Mouse (Mus musculus) midbrain, embryonic 15.5 days (tissue): ENCODE data around the gene Ndufa13. TPM values are rescaled to one million over a fixed set of nuclear protein-coding genes. Genes with fewer than 3 reads are reported as not detected.

ENCODE experiments used
- ATAC-seq: fragments of 200-750 bp; cut with Nextera tagmentation; replicated peaks from 2 replicates; pipeline ENCODE4 v1.8.0; 2017; ENCODE audit warnings: moderate TSS enrichment
- H3K27ac ChIP-seq: fragments of 300-500 bp; sonication (generic); 2 replicates; pipeline ENCODE4 v1.5.1; 2015; ENCODE audit warnings: mild to moderate bottlenecking, inconsistent platforms
- H3K27me3 ChIP-seq: fragments of 300-500 bp; sonication (generic); replicated peaks from 2 replicates; pipeline ENCODE4 v1.6.1; 2015; ENCODE audit warnings: inconsistent platforms
- H3K36me3 ChIP-seq: fragments of 300-500 bp; sonication (generic); replicated peaks from 2 replicates; pipeline ENCODE4 v1.6.1; 2015; ENCODE audit warnings: inconsistent platforms
- H3K4me1 ChIP-seq: fragments of 300-500 bp; sonication (generic); 2 replicates; pipeline ENCODE4 v1.6.1; 2015; ENCODE audit warnings: inconsistent platforms
- H3K4me2 ChIP-seq: fragments of 300-500 bp; sonication (generic); 2 replicates; pipeline ENCODE4 v1.6.1; 2015; ENCODE audit warnings: inconsistent platforms, mild to moderate bottlenecking, moderate library complexity
- H3K4me3 ChIP-seq: fragments of 300-500 bp; sonication (generic); 2 replicates; pipeline ENCODE4 v1.5.1; 2015; ENCODE audit warnings: mild to moderate bottlenecking, inconsistent platforms
- H3K9ac ChIP-seq: fragments of 300-500 bp; sonication (generic); 2 replicates; pipeline ENCODE4 v1.6.1; 2015; ENCODE audit warnings: mild to moderate bottlenecking, inconsistent platforms
- H3K9me3 ChIP-seq: fragments of 300-500 bp; sonication (generic); 2 replicates; pipeline ENCODE4 v1.6.1; 2016; ENCODE audit warnings: inconsistent platforms
- WGBS: fragments of 180-500 bp; shearing (Covaris S2); methylation state at CpG from one replicate; pipeline ENCODE4 v1.1.7; 2015; ENCODE audit warnings: mixed read lengths; 5-methylcytosine and 5-hydroxymethylcytosine counted together
- polyA plus RNA-seq: library from polyadenylated mRNA; unstranded; fragments of >200 nt; fragmentation: Nextera tagmentation; extraction: Ambion mirVana; gene quantifications from 2 replicates; pipeline ENCODE4 v1.2.1, GENCODE M21; 2015

Ndufa13 gene
- polyA plus RNA-seq, 1 experiment from 2014 or later: 172 TPM

DNA sequence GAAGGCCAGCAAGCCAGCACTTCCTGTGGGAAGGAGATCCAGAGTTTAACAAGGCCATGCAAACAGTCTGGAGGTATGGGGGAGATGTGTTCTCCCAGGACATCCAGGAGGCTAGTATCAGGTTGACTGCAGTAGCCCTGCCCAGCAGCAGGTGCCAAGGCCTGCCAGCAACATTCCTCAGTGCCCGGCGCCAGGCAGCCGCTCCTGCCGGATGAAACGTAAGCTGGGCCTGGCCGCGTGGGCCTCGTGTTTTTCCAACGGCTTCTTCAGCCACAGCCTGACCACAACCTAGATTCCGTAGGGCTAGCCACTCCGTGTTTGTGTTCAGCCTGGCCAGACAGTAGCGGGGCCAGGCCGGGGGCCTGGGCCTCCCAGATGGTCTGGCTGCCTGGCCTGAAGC is 27.7 kb downstream of the Ndufa13 start:
- peaks cover 7% of the 10 kb centered on the region for H3K27me3 ChIP-seq
- no peaks in the 10 kb centered on the region for H3K9me3 ChIP-seq
- H3K27ac ChIP-seq: no peak overlapping the region
- no peak overlapping the region for H3K9ac ChIP-seq
- no peak overlapping the region for H3K4me3 ChIP-seq
- H3K4me2 ChIP-seq: no peak overlapping the region
- no peak for ATAC-seq
- no peaks in the 10 kb centered on the region for H3K4me1 ChIP-seq
- 86% methylated on average over 13 of the region's 13 CpGs for WGBS
- H3K36me3 ChIP-seq: no peaks in the 10 kb centered on the region; the same call in 1 of the 2 replicates

- no peaks in the 10 kb centered on the region; the same call in 1 of the 2 replicates for H3K36me3 ChIP-seq
- WGBS: 11% methylated on average over 9 of the region's 9 CpGs
- ATAC-seq: no peak
- peaks cover 2% of the 10 kb centered on the region for H3K27me3 ChIP-seq
- no peak overlapping the region for H3K4me3 ChIP-seq
- H3K4me2 ChIP-seq: no peak overlapping the region
- no peak overlapping the region for H3K27ac ChIP-seq
- no peaks in the 10 kb centered on the region for H3K9me3 ChIP-seq
- H3K9ac ChIP-seq: no peak overlapping the region
- no peaks in the 10 kb centered on the region for H3K4me1 ChIP-seq
These were observed 28.2 kb downstream of the Ndufa13 start for GRCm38 (mm10) chr8:69874155-69874554.

DNA sequence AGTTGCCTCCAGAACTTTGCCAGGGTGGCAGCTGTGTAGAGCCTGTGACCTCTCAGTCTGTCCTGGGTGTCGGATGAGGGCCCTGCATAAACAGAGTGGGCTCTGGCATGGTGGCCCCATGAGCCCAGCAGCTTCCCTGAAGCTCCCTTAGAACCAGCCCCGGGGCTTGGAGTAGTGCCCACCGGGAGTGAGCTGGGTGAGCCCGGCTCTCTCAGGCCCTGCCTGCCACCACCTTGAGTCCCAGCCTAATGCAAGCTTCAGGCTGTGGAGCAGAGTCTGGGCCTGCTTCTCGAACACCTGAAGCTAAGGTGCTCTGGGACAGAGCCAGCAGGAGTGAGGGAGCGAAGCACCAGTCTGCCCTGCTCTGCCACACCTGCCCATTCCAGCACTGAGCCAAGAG is 31.5 kb downstream of the Ndufa13 start:
- Histone ChIP-seq H3K27ac (no peak overlapping the region), H3K4me2 (no peak overlapping the region), H3K36me3 (no peaks in the 10 kb centered on the region; the same call in 1 of the 2 replicates), H3K4me3 (no peak overlapping the region), H3K9ac (no peak overlapping the region), H3K9me3 (no peaks in the 10 kb centered on the region), H3K27me3 (no peaks in the 10 kb centered on the region), H3K4me1 (no peaks in the 10 kb centered on the region)
- ATAC-seq: no peak
- WGBS: 85% methylated on average over 6 of the region's 6 CpGs

GRCm38 (mm10) chr8:69870003-69870765 is 32.2 kb downstream of the Ndufa13 start:
- Histone ChIP-seq H3K27ac (no peak overlapping the region), H3K9me3 (no peaks in the 10 kb centered on the region), H3K4me3 (no peak overlapping the region), H3K4me1 (no peaks in the 10 kb centered on the region), H3K36me3 (no peaks in the 10 kb centered on the region; the same call in 1 of the 2 replicates), H3K27me3 (no peaks in the 10 kb centered on the region), H3K4me2 (no peak overlapping the region), H3K9ac (no peak overlapping the region)
- no peak for ATAC-seq
- 85% methylated on average over 11 of the region's 11 CpGs for WGBS

- Histone ChIP-seq H3K36me3 (peaks cover 3% of the 10 kb centered on the region; the same call in 1 of the 2 replicates), H3K9me3 (no peaks in the 10 kb centered on the region), H3K27me3 (no peaks in the 10 kb centered on the region), H3K4me2 (no peak overlapping the region), H3K4me1 (no peaks in the 10 kb centered on the region), H3K4me3 (no peak overlapping the region), H3K9ac (no peak overlapping the region), H3K27ac (no peak overlapping the region)
- WGBS: 81% methylated on average over 5 of the region's 5 CpGs
- ATAC-seq: no peak
These were observed 34.5 kb downstream of the Ndufa13 start for GRCm38 (mm10) chr8:69867696-69868326.

DNA sequence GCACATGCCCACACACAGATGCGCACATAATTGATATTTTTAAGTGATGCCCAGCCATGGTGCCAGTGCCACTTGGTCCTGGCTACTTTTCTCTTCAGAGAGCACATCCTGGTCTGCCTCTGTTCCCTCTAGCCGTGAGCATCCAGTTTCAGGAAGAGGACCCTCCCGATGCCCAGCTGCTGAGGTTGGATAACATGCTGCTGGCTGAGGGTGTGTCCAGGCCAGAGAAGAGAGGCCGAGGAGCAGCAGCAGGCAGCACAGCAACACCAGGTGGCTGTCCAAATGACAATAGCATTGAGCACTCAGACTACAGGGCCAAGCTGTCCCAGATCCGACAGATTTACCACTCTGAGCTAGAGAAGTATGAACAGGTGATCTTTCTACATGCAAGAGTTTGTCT is 38.2 kb downstream of the Ndufa13 start:
- no peak overlapping the region for H3K27ac ChIP-seq
- H3K36me3 ChIP-seq: peaks cover 8% of the 10 kb centered on the region; the same call in 1 of the 2 replicates
- no peak for ATAC-seq
- no peaks in the 10 kb centered on the region for H3K4me1 ChIP-seq
- no peaks in the 10 kb centered on the region for H3K27me3 ChIP-seq
- 83% methylated on average over 5 of the region's 5 CpGs for WGBS
- H3K9ac ChIP-seq: no peak overlapping the region
- H3K9me3 ChIP-seq: no peaks in the 10 kb centered on the region
- no peak overlapping the region for H3K4me3 ChIP-seq
- no peak overlapping the region for H3K4me2 ChIP-seq

GRCm38 (mm10) chr8:69863387-69864020 is 38.9 kb downstream of the Ndufa13 start:
- ATAC-seq: no peak
- H3K4me3 ChIP-seq: no peak overlapping the region
- H3K27ac ChIP-seq: no peak overlapping the region
- no peaks in the 10 kb centered on the region for H3K27me3 ChIP-seq
- H3K9me3 ChIP-seq: no peaks in the 10 kb centered on the region
- no peaks in the 10 kb centered on the region for H3K4me1 ChIP-seq
- WGBS: 94% methylated on average over 5 of the region's 5 CpGs
- peaks cover 8% of the 10 kb centered on the region; the same call in 1 of the 2 replicates for H3K36me3 ChIP-seq
- no peak overlapping the region for H3K9ac ChIP-seq
- no peak overlapping the region for H3K4me2 ChIP-seq

DNA sequence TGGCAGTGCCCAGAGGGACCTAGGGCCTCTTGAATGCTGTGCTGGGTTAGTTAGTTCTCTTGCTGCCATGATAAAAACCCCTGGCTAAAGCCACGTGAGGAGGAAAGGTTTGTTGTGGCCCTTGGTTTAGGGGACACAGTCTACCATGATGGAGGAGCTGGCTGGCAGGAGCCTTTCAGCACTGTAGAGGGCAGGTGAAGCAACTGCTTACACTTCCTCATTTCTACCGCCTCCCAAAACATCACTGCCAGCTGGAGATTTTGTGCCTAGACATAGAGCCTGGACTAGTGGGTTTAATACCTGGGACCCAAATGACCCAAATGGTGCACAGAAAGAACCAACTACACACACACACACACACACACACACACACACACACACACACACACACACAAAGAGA is 41.1 kb downstream of the Ndufa13 start:
- Histone ChIP-seq H3K4me2 (no peak overlapping the region), H3K9me3 (no peaks in the 10 kb centered on the region), H3K36me3 (peaks cover 8% of the 10 kb centered on the region; the same call in 1 of the 2 replicates), H3K27ac (no peak overlapping the region), H3K4me1 (no peaks in the 10 kb centered on the region), H3K27me3 (no peaks in the 10 kb centered on the region), H3K4me3 (no peak overlapping the region), H3K9ac (no peak overlapping the region)
- WGBS: 67% methylated on average over 2 of the region's 2 CpGs
- ATAC-seq: no peak

DNA sequence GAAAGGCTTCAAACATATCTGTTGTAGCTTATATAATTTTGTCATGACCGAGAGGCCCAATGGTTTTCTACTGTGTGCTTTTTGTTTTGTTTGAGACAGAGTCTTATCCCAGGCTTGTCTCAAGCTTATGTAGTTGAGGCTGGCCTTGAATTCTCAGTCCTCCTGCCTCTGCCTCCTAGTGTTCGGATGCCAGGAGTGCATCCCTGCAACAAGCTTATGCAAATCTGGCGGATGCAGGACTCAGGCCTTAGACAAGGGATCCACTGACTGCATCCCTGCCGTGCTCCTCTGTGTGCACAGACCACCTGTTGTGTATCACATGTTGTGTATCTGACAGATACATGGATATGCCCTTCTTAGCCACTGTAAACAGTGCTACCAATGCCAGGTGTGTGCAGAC is 41.6 kb downstream of the Ndufa13 start:
- no peak overlapping the region for H3K4me3 ChIP-seq

GRCm38 (mm10) chr8:69853869-69854268 is 48.5 kb downstream of the Ndufa13 start:
- H3K4me2 ChIP-seq: no peak overlapping the region
- H3K4me1 ChIP-seq: no peaks in the 10 kb centered on the region
- no peak overlapping the region for H3K9ac ChIP-seq
- no peak for ATAC-seq
- no peaks in the 10 kb centered on the region for H3K27me3 ChIP-seq
- no peaks in the 10 kb centered on the region for H3K9me3 ChIP-seq
- H3K4me3 ChIP-seq: no peak overlapping the region
- WGBS: 95% methylated on average over 10 of the region's 10 CpGs
- no peaks in the 10 kb centered on the region for H3K36me3 ChIP-seq
- H3K27ac ChIP-seq: no peak overlapping the region

More for the DNA sequence above, 41.6 kb downstream of the Ndufa13 start:
- no peaks in the 10 kb centered on the region for H3K9me3 ChIP-seq
- 51% methylated on average over 4 of the region's 4 CpGs for WGBS
- H3K27ac ChIP-seq: no peak overlapping the region
- no peak for ATAC-seq
- H3K27me3 ChIP-seq: no peaks in the 10 kb centered on the region
- peaks cover 8% of the 10 kb centered on the region; the same call in 1 of the 2 replicates for H3K36me3 ChIP-seq
- H3K4me1 ChIP-seq: no peaks in the 10 kb centered on the region
- no peak overlapping the region for H3K4me2 ChIP-seq
- H3K9ac ChIP-seq: no peak overlapping the region

- Histone ChIP-seq H3K36me3 (no peaks in the 10 kb centered on the region), H3K4me1 (no peaks in the 10 kb centered on the region), H3K9ac (no peak overlapping the region), H3K27ac (no peak overlapping the region), H3K27me3 (no peaks in the 10 kb centered on the region), H3K4me2 (no peak overlapping the region), H3K4me3 (no peak overlapping the region), H3K9me3 (no peaks in the 10 kb centered on the region)
- no peak for ATAC-seq
- 89% methylated on average over 7 of the region's 7 CpGs for WGBS
These were observed 51.3 kb downstream of the Ndufa13 start for GRCm38 (mm10) chr8:69850926-69851506.

DNA sequence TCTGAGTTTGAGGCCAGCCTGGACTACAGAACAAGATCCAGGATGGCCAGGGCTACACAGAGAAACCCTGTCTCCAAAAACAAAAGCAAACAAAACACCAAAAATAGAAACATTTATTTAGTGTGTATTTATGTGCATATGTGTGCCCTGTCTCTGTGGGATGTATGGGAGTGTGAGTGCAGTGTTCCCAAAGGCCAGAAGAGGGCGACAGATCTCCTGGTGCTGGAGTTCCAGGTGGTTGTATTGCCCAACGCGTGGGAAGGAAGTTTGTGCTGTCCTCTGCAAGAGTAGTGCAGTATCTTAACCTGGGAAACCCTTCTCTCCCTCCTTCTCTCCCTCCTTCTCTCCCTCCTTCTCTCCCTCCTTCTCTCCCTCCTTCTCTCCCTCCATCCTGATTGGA is 52.5 kb downstream of the Ndufa13 start:
- H3K36me3 ChIP-seq: no peaks in the 10 kb centered on the region
- 58% methylated on average over 3 of the region's 3 CpGs for WGBS
- H3K4me1 ChIP-seq: no peaks in the 10 kb centered on the region
- H3K27me3 ChIP-seq: no peaks in the 10 kb centered on the region
- no peak overlapping the region for H3K9ac ChIP-seq
- no peak for ATAC-seq
- H3K4me2 ChIP-seq: no peak overlapping the region
- no peaks in the 10 kb centered on the region for H3K9me3 ChIP-seq
- no peak overlapping the region for H3K27ac ChIP-seq
- no peak overlapping the region for H3K4me3 ChIP-seq
